Mouse (Mus musculus): ENCODE measurements around the gene Proca1. TPM values are rescaled to one million over a fixed set of nuclear protein-coding genes. Genes with fewer than 3 reads are reported as not detected.

Gene Proca1
- 5.0 TPM for polyA plus RNA-seq (2014; fragmentation: Illumina TruSeq; extraction: RNeasy Lipid Tissue Mini Kit (QIAGEN cat#74804))

GRCm38 (mm10) chr11:78193113-78193512 lies at the start of gene Proca1:
Gene Proca1 (plus strand): TSS chr11:78193392.

GRCm38 (mm10) chr11:78164924-78165760 lies 28.1 kb upstream of the Proca1 start, which contains the start of gene Traf4:
Gene Traf4 (minus strand): TSS chr11:78165589.

GRCm38 (mm10) chr11:78176402-78176862 lies 16.8 kb upstream of the Proca1 start, which contains the start of the genes Nek8 and Tlcd1:
Gene Nek8 (minus strand): TSS chr11:78176675.
Gene Tlcd1 (plus strand): TSS chr11:78176711.

GRCm38 (mm10) chr11:78182961-78183844 lies 10.0 kb upstream of the Proca1 start, which contains the start of gene Rpl23a:
Gene Rpl23a (minus strand): TSS chr11:78183584.

GRCm38 (mm10) chr11:78188331-78189233 lies 4.6 kb upstream of the Proca1 start, which contains the start of gene Rab34:
Gene Rab34 (plus strand): TSS chr11:78188430.

GRCm38 (mm10) chr11:78245627-78246317 lies 52.6 kb downstream of the Proca1 start, which contains the start of the genes Sdf2 and Supt6:
Gene Sdf2 (plus strand): TSS chr11:78245746.
Gene Supt6 (minus strand): TSS chr11:78245987.

Other genes starting within 250 kb of the Proca1 start
- 23.6 TPM for gene Phf12, start 210.6 kb upstream of the Proca1 start, polyA plus RNA-seq (2014; fragmentation: Illumina TruSeq; extraction: RNeasy Lipid Tissue Mini Kit (QIAGEN cat#74804))
- gene Dhrs13, start 161.1 kb upstream of the Proca1 start, polyA plus RNA-seq (2014; fragmentation: Illumina TruSeq; extraction: RNeasy Lipid Tissue Mini Kit (QIAGEN cat#74804)), result 5.2 TPM
- gene Flot2, start 155.5 kb upstream of the Proca1 start, polyA plus RNA-seq (2014; fragmentation: Illumina TruSeq; extraction: RNeasy Lipid Tissue Mini Kit (QIAGEN cat#74804)), result 8.1 TPM
- gene Eral1, start 113.0 kb upstream of the Proca1 start, polyA plus RNA-seq (2014; fragmentation: Illumina TruSeq; extraction: RNeasy Lipid Tissue Mini Kit (QIAGEN cat#74804)), result 5.4 TPM
- 16.9 TPM for gene Fam222b, start 98.7 kb upstream of the Proca1 start, polyA plus RNA-seq (2014; fragmentation: Illumina TruSeq; extraction: RNeasy Lipid Tissue Mini Kit (QIAGEN cat#74804))
- gene Traf4, start 27.8 kb upstream of the Proca1 start, polyA plus RNA-seq (2014; fragmentation: Illumina TruSeq; extraction: RNeasy Lipid Tissue Mini Kit (QIAGEN cat#74804)), result 1.7 TPM
- 3.7 TPM for gene Nek8, start 16.7 kb upstream of the Proca1 start, polyA plus RNA-seq (2014; fragmentation: Illumina TruSeq; extraction: RNeasy Lipid Tissue Mini Kit (QIAGEN cat#74804))
- 17.7 TPM for gene Tlcd1, start 16.7 kb upstream of the Proca1 start, polyA plus RNA-seq (2014; fragmentation: Illumina TruSeq; extraction: RNeasy Lipid Tissue Mini Kit (QIAGEN cat#74804))
- 1,489 TPM for gene Rpl23a, start 9.8 kb upstream of the Proca1 start, polyA plus RNA-seq (2014; fragmentation: Illumina TruSeq; extraction: RNeasy Lipid Tissue Mini Kit (QIAGEN cat#74804))
- 11.2 TPM for gene Rab34, start 5.0 kb upstream of the Proca1 start, polyA plus RNA-seq (2014; fragmentation: Illumina TruSeq; extraction: RNeasy Lipid Tissue Mini Kit (QIAGEN cat#74804))
- 20.8 TPM for gene Sdf2, start 52.4 kb downstream of the Proca1 start, polyA plus RNA-seq (2014; fragmentation: Illumina TruSeq; extraction: RNeasy Lipid Tissue Mini Kit (QIAGEN cat#74804))
- gene Supt6, start 52.6 kb downstream of the Proca1 start, polyA plus RNA-seq (2014; fragmentation: Illumina TruSeq; extraction: RNeasy Lipid Tissue Mini Kit (QIAGEN cat#74804)), result 25.1 TPM
- 44.9 TPM for gene 2610507B11Rik, start 68.4 kb downstream of the Proca1 start, polyA plus RNA-seq (2014; fragmentation: Illumina TruSeq; extraction: RNeasy Lipid Tissue Mini Kit (QIAGEN cat#74804))
- 0.20 TPM for gene BC030499, start 97.4 kb downstream of the Proca1 start, polyA plus RNA-seq (2014; fragmentation: Illumina TruSeq; extraction: RNeasy Lipid Tissue Mini Kit (QIAGEN cat#74804))
- 5.2 TPM for gene Spag5, start 108.1 kb downstream of the Proca1 start, polyA plus RNA-seq (2014; fragmentation: Illumina TruSeq; extraction: RNeasy Lipid Tissue Mini Kit (QIAGEN cat#74804))
- gene Aldoc, start 129.6 kb downstream of the Proca1 start, polyA plus RNA-seq (2014; fragmentation: Illumina TruSeq; extraction: RNeasy Lipid Tissue Mini Kit (QIAGEN cat#74804)), result 16.9 TPM
- 3.0 TPM for gene Pigs, start 135.0 kb downstream of the Proca1 start, polyA plus RNA-seq (2014; fragmentation: Illumina TruSeq; extraction: RNeasy Lipid Tissue Mini Kit (QIAGEN cat#74804))
- gene Unc119, start 150.1 kb downstream of the Proca1 start, polyA plus RNA-seq (2014; fragmentation: Illumina TruSeq; extraction: RNeasy Lipid Tissue Mini Kit (QIAGEN cat#74804)), result 6.0 TPM
- not detected for gene Foxn1, start 193.2 kb downstream of the Proca1 start, polyA plus RNA-seq (2014; fragmentation: Illumina TruSeq; extraction: RNeasy Lipid Tissue Mini Kit (QIAGEN cat#74804))
- 0.17 TPM for gene Slc13a2, start 228.8 kb downstream of the Proca1 start, polyA plus RNA-seq (2014; fragmentation: Illumina TruSeq; extraction: RNeasy Lipid Tissue Mini Kit (QIAGEN cat#74804))